Mouse (Mus musculus) midbrain, embryonic 15.5 days (tissue): Measurements from ENCODE around the gene Pcdh15. TPM values are rescaled to one million over a fixed set of nuclear protein-coding genes. Genes with fewer than 3 reads are reported as not detected.

Experiments used
- ATAC-seq: fragments of 200-750 bp; cut with Nextera tagmentation; replicated peaks from 2 replicates; pipeline ENCODE4 v1.8.0; 2017; ENCODE audit warnings: moderate TSS enrichment
- H3K27ac ChIP-seq: fragments of 300-500 bp; sonication (generic); 2 replicates; pipeline ENCODE4 v1.5.1; 2015; ENCODE audit warnings: mild to moderate bottlenecking, inconsistent platforms
- H3K27me3 ChIP-seq: fragments of 300-500 bp; sonication (generic); replicated peaks from 2 replicates; pipeline ENCODE4 v1.6.1; 2015; ENCODE audit warnings: inconsistent platforms
- H3K36me3 ChIP-seq: fragments of 300-500 bp; sonication (generic); replicated peaks from 2 replicates; pipeline ENCODE4 v1.6.1; 2015; ENCODE audit warnings: inconsistent platforms
- H3K4me1 ChIP-seq: fragments of 300-500 bp; sonication (generic); 2 replicates; pipeline ENCODE4 v1.6.1; 2015; ENCODE audit warnings: inconsistent platforms
- H3K4me2 ChIP-seq: fragments of 300-500 bp; sonication (generic); 2 replicates; pipeline ENCODE4 v1.6.1; 2015; ENCODE audit warnings: inconsistent platforms, mild to moderate bottlenecking, moderate library complexity
- H3K4me3 ChIP-seq: fragments of 300-500 bp; sonication (generic); 2 replicates; pipeline ENCODE4 v1.5.1; 2015; ENCODE audit warnings: mild to moderate bottlenecking, inconsistent platforms
- H3K9ac ChIP-seq: fragments of 300-500 bp; sonication (generic); 2 replicates; pipeline ENCODE4 v1.6.1; 2015; ENCODE audit warnings: mild to moderate bottlenecking, inconsistent platforms
- H3K9me3 ChIP-seq: fragments of 300-500 bp; sonication (generic); 2 replicates; pipeline ENCODE4 v1.6.1; 2016; ENCODE audit warnings: inconsistent platforms
- WGBS: fragments of 180-500 bp; shearing (Covaris S2); methylation state at CpG from one replicate; pipeline ENCODE4 v1.1.7; 2015; ENCODE audit warnings: mixed read lengths; 5-methylcytosine and 5-hydroxymethylcytosine counted together
- polyA plus RNA-seq: library from polyadenylated mRNA; unstranded; fragments of >200 nt; fragmentation: Nextera tagmentation; extraction: Ambion mirVana; gene quantifications from 2 replicates; pipeline ENCODE4 v1.2.1, GENCODE M21; 2015

Gene Pcdh15
- polyA plus RNA-seq, 1 experiment from 2014 or later, result 13.3 TPM

GRCm38 (mm10) chr10:73147978-73148377 is 48.8 kb downstream of the Pcdh15 start:
- H3K4me1 ChIP-seq, result no peaks in the 10 kb centered on the region
- WGBS, result 38% methylated on average over 4 of the region's 4 CpGs
- no peaks in the 10 kb centered on the region for H3K36me3 ChIP-seq
- no peaks in the 10 kb centered on the region for H3K9me3 ChIP-seq
- H3K27me3 ChIP-seq, result no peaks in the 10 kb centered on the region
- no peak for ATAC-seq
- H3K27ac ChIP-seq, result no peak overlapping the region
- H3K4me3 ChIP-seq, result no peak overlapping the region
- H3K9ac ChIP-seq, result no peak overlapping the region
- no peak overlapping the region for H3K4me2 ChIP-seq

GRCm38 (mm10) chr10:73154544-73154943 is 55.4 kb downstream of the Pcdh15 start:
- ATAC-seq, result no peak
- H3K9ac ChIP-seq, result no peak overlapping the region

GRCm38 (mm10) chr10:73161757-73162156 is 62.6 kb downstream of the Pcdh15 start:
- Histone ChIP-seq H3K27ac (no peak overlapping the region), H3K9me3 (no peaks in the 10 kb centered on the region), H3K36me3 (no peaks in the 10 kb centered on the region), H3K4me1 (no peaks in the 10 kb centered on the region), H3K4me2 (no peak overlapping the region), H3K4me3 (no peak overlapping the region), H3K9ac (no peak overlapping the region), H3K27me3 (no peaks in the 10 kb centered on the region)
- 83% methylated on average over 1 of the region's 1 CpGs for WGBS
- no peak for ATAC-seq

More at GRCm38 (mm10) chr10:73154544-73154943, 55.4 kb downstream of the Pcdh15 start:
- no peaks in the 10 kb centered on the region for H3K4me1 ChIP-seq
- 85% methylated on average over 5 of the region's 5 CpGs for WGBS
- H3K27me3 ChIP-seq, result no peaks in the 10 kb centered on the region
- H3K36me3 ChIP-seq, result no peaks in the 10 kb centered on the region
- H3K27ac ChIP-seq, result no peak overlapping the region
- no peaks in the 10 kb centered on the region for H3K9me3 ChIP-seq
- no peak overlapping the region for H3K4me3 ChIP-seq
- no peak overlapping the region for H3K4me2 ChIP-seq

GRCm38 (mm10) chr10:73216001-73216400 is 116.9 kb downstream of the Pcdh15 start:
- no peaks in the 10 kb centered on the region for H3K27me3 ChIP-seq
- no peak for ATAC-seq
- whole genome bisulfite sequencing, result 70% methylated on average over 2 of the region's 2 CpGs

GRCm38 (mm10) chr10:73242294-73242693 is 143.2 kb downstream of the Pcdh15 start:
- Histone ChIP-seq H3K36me3 (no peaks in the 10 kb centered on the region), H3K9me3 (no peaks in the 10 kb centered on the region), H3K9ac (no peak overlapping the region), H3K27ac (no peak overlapping the region), H3K4me3 (no peak overlapping the region), H3K4me1 (no peaks in the 10 kb centered on the region), H3K27me3 (no peaks in the 10 kb centered on the region), H3K4me2 (no peak overlapping the region)
- no peak for ATAC-seq
- 71% methylated on average over 5 of the region's 5 CpGs for WGBS

More at GRCm38 (mm10) chr10:73216001-73216400, 116.9 kb downstream of the Pcdh15 start:
- Histone ChIP-seq H3K27ac (no peak overlapping the region), H3K9ac (no peak overlapping the region), H3K4me1 (no peaks in the 10 kb centered on the region), H3K4me2 (no peak overlapping the region), H3K4me3 (no peak overlapping the region), H3K36me3 (no peaks in the 10 kb centered on the region), H3K9me3 (no peaks in the 10 kb centered on the region)

GRCm38 (mm10) chr10:73280438-73280837 is 181.3 kb downstream of the Pcdh15 start:
- ATAC-seq, result 0 out of 2 replicates have a peak, but pooled peaks have one; percentile 33
- Histone ChIP-seq H3K9me3 (no peaks in the 10 kb centered on the region), H3K9ac (no peak overlapping the region), H3K4me2 (no peak overlapping the region), H3K4me1 (no peaks in the 10 kb centered on the region), H3K4me3 (no peak overlapping the region), H3K27me3 (no peaks in the 10 kb centered on the region), H3K27ac (no peak overlapping the region), H3K36me3 (no peaks in the 10 kb centered on the region)
- WGBS, result 66% methylated on average over 4 of the region's 4 CpGs

- Histone ChIP-seq H3K4me3 (no peak overlapping the region), H3K27me3 (no peaks in the 10 kb centered on the region), H3K4me1 (no peaks in the 10 kb centered on the region), H3K4me2 (no peak overlapping the region), H3K27ac (no peak overlapping the region), H3K9ac (no peak overlapping the region), H3K36me3 (no peaks in the 10 kb centered on the region), H3K9me3 (no peaks in the 10 kb centered on the region)
- 59% methylated on average over 5 of the region's 5 CpGs for WGBS
- no peak for ATAC-seq
Measured at GRCm38 (mm10) chr10:73296456-73296855, 197.3 kb downstream of the Pcdh15 start.

- H3K36me3 ChIP-seq, result no peaks in the 10 kb centered on the region
- H3K27me3 ChIP-seq, result no peaks in the 10 kb centered on the region
- H3K9ac ChIP-seq, result no peak overlapping the region
- 78% methylated on average over 8 of the region's 8 CpGs for WGBS
- no peaks in the 10 kb centered on the region for H3K9me3 ChIP-seq
- no peak for ATAC-seq
- H3K27ac ChIP-seq, result no peak overlapping the region
- no peak overlapping the region for H3K4me2 ChIP-seq
- H3K4me1 ChIP-seq, result no peaks in the 10 kb centered on the region
- H3K4me3 ChIP-seq, result no peak overlapping the region
Measured at GRCm38 (mm10) chr10:73301951-73302350, 202.8 kb downstream of the Pcdh15 start.

GRCm38 (mm10) chr10:73306677-73307076 is 207.5 kb downstream of the Pcdh15 start:
- WGBS, result 96% methylated on average over 1 of the region's 1 CpGs
- no peak for ATAC-seq

GRCm38 (mm10) chr10:73326861-73327260 is 227.7 kb downstream of the Pcdh15 start:
- 93% methylated on average over 7 of the region's 7 CpGs for WGBS
- H3K9ac ChIP-seq, result no peak overlapping the region
- no peak for ATAC-seq

More at GRCm38 (mm10) chr10:73306677-73307076, 207.5 kb downstream of the Pcdh15 start:
- Histone ChIP-seq H3K36me3 (no peaks in the 10 kb centered on the region), H3K4me2 (no peak overlapping the region), H3K27me3 (no peaks in the 10 kb centered on the region), H3K27ac (no peak overlapping the region), H3K9me3 (no peaks in the 10 kb centered on the region), H3K4me1 (no peaks in the 10 kb centered on the region), H3K9ac (no peak overlapping the region), H3K4me3 (no peak overlapping the region)

GRCm38 (mm10) chr10:73333426-73333825 is 234.3 kb downstream of the Pcdh15 start:
- H3K4me1 ChIP-seq, result no peaks in the 10 kb centered on the region
- H3K4me2 ChIP-seq, result no peak overlapping the region
- H3K9me3 ChIP-seq, result no peaks in the 10 kb centered on the region
- WGBS, result 77% methylated on average over 1 of the region's 1 CpGs
- no peak overlapping the region for H3K4me3 ChIP-seq
- H3K27ac ChIP-seq, result no peak overlapping the region
- H3K36me3 ChIP-seq, result no peaks in the 10 kb centered on the region
- no peak overlapping the region for H3K9ac ChIP-seq
- ATAC-seq, result no peak
- no peaks in the 10 kb centered on the region for H3K27me3 ChIP-seq

More at GRCm38 (mm10) chr10:73326861-73327260, 227.7 kb downstream of the Pcdh15 start:
- Histone ChIP-seq H3K4me1 (no peaks in the 10 kb centered on the region), H3K4me2 (no peak overlapping the region), H3K27ac (no peak overlapping the region), H3K9me3 (no peaks in the 10 kb centered on the region), H3K36me3 (no peaks in the 10 kb centered on the region), H3K4me3 (no peak overlapping the region), H3K27me3 (no peaks in the 10 kb centered on the region)

GRCm38 (mm10) chr10:73379001-73379400 is 279.9 kb downstream of the Pcdh15 start:
- 72% methylated on average over 2 of the region's 2 CpGs for WGBS
- no peaks in the 10 kb centered on the region for H3K27me3 ChIP-seq
- no peaks in the 10 kb centered on the region for H3K36me3 ChIP-seq
- no peak overlapping the region for H3K27ac ChIP-seq
- H3K9ac ChIP-seq, result no peak overlapping the region
- no peak for ATAC-seq
- H3K9me3 ChIP-seq, result no peaks in the 10 kb centered on the region
- no peaks in the 10 kb centered on the region for H3K4me1 ChIP-seq
- no peak overlapping the region for H3K4me3 ChIP-seq
- no peak overlapping the region for H3K4me2 ChIP-seq

GRCm38 (mm10) chr10:73384003-73384402 is 284.9 kb downstream of the Pcdh15 start:
- Histone ChIP-seq H3K9ac (no peak overlapping the region), H3K36me3 (no peaks in the 10 kb centered on the region), H3K27ac (no peak overlapping the region), H3K4me2 (no peak overlapping the region), H3K4me1 (no peaks in the 10 kb centered on the region), H3K4me3 (no peak overlapping the region), H3K27me3 (no peaks in the 10 kb centered on the region), H3K9me3 (no peaks in the 10 kb centered on the region)
- ATAC-seq, result no peak
- 84% methylated on average over 2 of the region's 2 CpGs for WGBS
